Mouse (Mus musculus) lung, postnatal 0 days (tissue): Measurements from ENCODE around the gene Hist2h4. TPM values are rescaled to one million over a fixed set of nuclear protein-coding genes. Genes with fewer than 3 reads are reported as not detected.

Experiments used
- ATAC-seq: fragments of 200-750 bp; cut with Nextera tagmentation; 2 replicates; pipeline ENCODE4 v1.8.0; 2017; ENCODE audit warnings: moderate library complexity
- DNase-seq: peaks from one replicate; pipeline ENCODE4 v3.0.0-alpha.2; 2016; ENCODE audit warnings: low spot score
- H3K27ac ChIP-seq: fragments of 300-500 bp; sonication (generic); 2 replicates; pipeline ENCODE4 v1.5.1; 2014; ENCODE audit warnings: antibody characterized with exemption, mild to moderate bottlenecking, low read length, mixed read lengths
- H3K27me3 ChIP-seq: fragments of 300-500 bp; sonication (generic); replicated peaks from 2 replicates; pipeline ENCODE4 v1.6.1; 2014; ENCODE audit warnings: low read length, mixed read lengths; ENCODE audit not compliant: insufficient read depth
- H3K36me3 ChIP-seq: fragments of 300-500 bp; sonication (generic); 2 replicates; pipeline ENCODE4 v1.6.1; 2014; ENCODE audit warnings: low read length, mixed read lengths; ENCODE audit not compliant: insufficient read depth
- H3K4me1 ChIP-seq: fragments of 300-500 bp; sonication (generic); 2 replicates; pipeline ENCODE4 v1.6.1; 2014; ENCODE audit warnings: antibody characterized with exemption, low read depth, low read length, mixed read lengths; ENCODE audit not compliant: insufficient read depth
- H3K4me2 ChIP-seq: fragments of 300-500 bp; sonication (generic); replicated peaks from 2 replicates; pipeline ENCODE4 v1.6.1; 2014; ENCODE audit warnings: low read depth, mild to moderate bottlenecking, low read length, moderate library complexity, mixed read lengths
- H3K4me3 ChIP-seq: fragments of 300-500 bp; sonication (generic); 2 replicates; pipeline ENCODE4 v1.5.1; 2014; ENCODE audit warnings: low read depth, low read length
- H3K9ac ChIP-seq: fragments of 300-500 bp; sonication (generic); replicated peaks from 2 replicates; pipeline ENCODE4 v1.6.1; 2014; ENCODE audit warnings: low read depth, mild to moderate bottlenecking
- H3K9me3 ChIP-seq: fragments of 300-500 bp; sonication (generic); 2 replicates; pipeline ENCODE4 v1.6.1; 2016; ENCODE audit warnings: low read length, mixed read lengths
- CTCF ChIP-seq: IDR thresholded peaks from 2 replicates; pipeline ENCODE4 v1.5.1; 2016; ENCODE audit warnings: antibody characterized with exemption, mild to moderate bottlenecking
- EP300 ChIP-seq: IDR thresholded peaks from 2 replicates; pipeline ENCODE4 v1.6.1; 2016; ENCODE audit warnings: antibody characterized with exemption, mild to moderate bottlenecking, control low read depth
- WGBS: fragments of 180-500 bp; shearing (Covaris S2); extraction: QIAGEN DNeasy Blood & Tissue Kit; methylation state at CpG from one replicate; pipeline ENCODE4 v1.1.7; 2014; 5-methylcytosine and 5-hydroxymethylcytosine counted together
- polyA plus RNA-seq: library from polyadenylated mRNA; unstranded; fragments of >200 nt; fragmentation: Nextera tagmentation; extraction: Ambion mirVana; gene quantifications from 2 replicates; pipeline ENCODE4 v1.2.1, GENCODE M21; 2015

The Hist2h4 gene
- polyA plus RNA-seq, 1 experiment from 2014 or later: 9.8 TPM

DNA sequence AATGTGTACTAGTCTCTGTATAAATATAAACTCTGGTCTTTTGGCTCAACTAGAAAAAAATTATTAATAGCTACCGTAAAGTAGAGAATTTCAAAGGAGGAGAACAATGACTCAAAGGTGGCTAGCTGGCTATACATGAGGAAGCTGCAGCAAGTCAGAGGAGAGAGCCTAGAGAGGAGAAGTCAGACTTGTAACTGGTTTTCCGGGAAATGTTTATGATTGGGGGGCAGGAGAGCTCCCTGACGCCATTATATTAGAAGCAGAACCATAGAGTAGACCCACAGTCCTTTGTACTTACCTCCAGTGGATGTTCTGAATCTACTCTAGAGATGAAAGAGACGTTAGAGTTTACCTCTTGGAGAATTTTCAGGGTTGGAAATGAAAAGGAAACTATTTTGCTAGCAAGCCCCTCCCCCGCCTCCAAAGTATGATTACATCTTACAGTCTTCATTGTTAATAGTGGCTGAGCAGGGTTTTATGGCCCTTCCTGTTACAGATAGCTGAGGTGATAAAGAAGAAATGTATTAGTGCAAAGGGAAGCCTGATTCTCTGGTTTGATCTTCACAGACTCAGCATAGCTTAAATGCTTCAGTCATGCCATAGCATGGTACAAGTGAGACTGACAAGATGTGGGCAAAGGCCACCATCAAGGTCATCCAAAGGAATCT is 7.1 kb downstream of the Hist2h4 start:
- no peak overlapping the region for H3K4me2 ChIP-seq
- no peak for DNase-seq
- no peaks in the 10 kb centered on the region for H3K4me1 ChIP-seq
- peak; percentile 32; the same call in 1 of the 2 replicates for ATAC-seq
- H3K27me3 ChIP-seq: peaks cover 13% of the 10 kb centered on the region
- H3K36me3 ChIP-seq: no peaks in the 10 kb centered on the region
- no peak overlapping the region for H3K9ac ChIP-seq
- H3K9me3 ChIP-seq: no peaks in the 10 kb centered on the region
- H3K4me3 ChIP-seq: no peak overlapping the region
- no peak overlapping the region for H3K27ac ChIP-seq
- 44% methylated on average over 5 of the region's 5 CpGs for WGBS
- TF ChIP-seq EP300 (peak; percentile 39), CTCF (no peak)

GRCm38 (mm10) chr3:96254683-96255355 is 8.3 kb downstream of the Hist2h4 start:
- H3K4me2 ChIP-seq: no peak overlapping the region
- WGBS: 54% methylated on average over 10 of the region's 10 CpGs
- ATAC-seq (no peak), DNase-seq (no peak)
- H3K9ac ChIP-seq: no peak overlapping the region
- TF ChIP-seq EP300 (no peak), CTCF (no peak)
- H3K4me3 ChIP-seq: no peak overlapping the region
- no peaks in the 10 kb centered on the region for H3K9me3 ChIP-seq
- H3K27me3 ChIP-seq: peaks cover 13% of the 10 kb centered on the region
- no peak overlapping the region for H3K27ac ChIP-seq
- H3K4me1 ChIP-seq: no peaks in the 10 kb centered on the region
- no peaks in the 10 kb centered on the region for H3K36me3 ChIP-seq

DNA sequence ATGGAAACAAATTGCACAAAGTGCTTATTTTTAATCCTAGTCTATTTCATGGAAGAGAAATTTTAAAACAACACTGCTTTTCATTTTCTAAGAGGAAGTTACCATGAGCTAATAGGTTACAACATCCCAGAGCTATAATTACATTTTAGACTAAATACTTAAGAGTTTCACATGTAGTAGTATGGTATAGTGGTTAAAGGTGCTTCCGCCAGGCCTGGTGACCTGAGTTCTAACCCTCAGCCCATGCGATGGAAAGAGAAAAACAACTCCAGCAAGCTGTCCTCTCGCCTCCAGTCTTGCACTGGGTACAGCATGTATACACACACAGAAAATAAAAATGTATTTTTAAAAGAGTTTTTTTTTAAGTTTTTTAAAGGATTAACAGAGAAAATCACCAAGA is 11.3 kb downstream of the Hist2h4 start:
- 0 out of 2 replicates have a peak, but pooled peaks cover 3% of the 10 kb centered on the region for H3K4me1 ChIP-seq
- no peak overlapping the region for H3K4me2 ChIP-seq
- TF ChIP-seq CTCF: no peak
- TF ChIP-seq EP300: no peak
- ATAC-seq (no peak), DNase-seq (no peak)
- H3K4me3 ChIP-seq: no peak overlapping the region
- 86% methylated on average over 3 of the region's 3 CpGs for WGBS
- no peaks in the 10 kb centered on the region for H3K36me3 ChIP-seq
- no peak overlapping the region for H3K9ac ChIP-seq
- H3K9me3 ChIP-seq: no peaks in the 10 kb centered on the region
- peaks cover 3% of the 10 kb centered on the region; the same call in 1 of the 2 replicates for H3K27me3 ChIP-seq
- H3K27ac ChIP-seq: no peak overlapping the region

GRCm38 (mm10) chr3:96250890-96251289 is 12.2 kb downstream of the Hist2h4 start:
- H3K4me2 ChIP-seq: no peak overlapping the region
- no peaks in the 10 kb centered on the region for H3K9me3 ChIP-seq
- no peaks in the 10 kb centered on the region for H3K36me3 ChIP-seq
- ATAC-seq (no peak), DNase-seq (no peak)
- WGBS: 72% methylated on average over 3 of the region's 3 CpGs
- 0 out of 2 replicates have a peak, but pooled peaks cover 3% of the 10 kb centered on the region for H3K4me1 ChIP-seq
- no peak overlapping the region for H3K27ac ChIP-seq
- peaks cover 3% of the 10 kb centered on the region; the same call in 1 of the 2 replicates for H3K27me3 ChIP-seq
- TF ChIP-seq EP300: no peak
- TF ChIP-seq CTCF: no peak
- H3K9ac ChIP-seq: no peak overlapping the region
- no peak overlapping the region for H3K4me3 ChIP-seq

- Histone ChIP-seq H3K4me2 (no peak overlapping the region), H3K9ac (no peak overlapping the region), H3K9me3 (no peaks in the 10 kb centered on the region), H3K36me3 (no peaks in the 10 kb centered on the region), H3K27me3 (peaks cover 2% of the 10 kb centered on the region; the same call in 1 of the 2 replicates), H3K27ac (no peak overlapping the region), H3K4me3 (no peak overlapping the region), H3K4me1 (peaks cover 7% of the 10 kb centered on the region; the same call in 1 of the 2 replicates)
- TF ChIP-seq CTCF: no peak
- TF ChIP-seq EP300: no peak
- ATAC-seq (no peak), DNase-seq (no peak)
- 48% methylated on average over 4 of the region's 4 CpGs for WGBS
Observed at GRCm38 (mm10) chr3:96249034-96249345, 14.1 kb downstream of the Hist2h4 start.

GRCm38 (mm10) chr3:96248141-96249033 is 14.7 kb downstream of the Hist2h4 start:
- TF ChIP-seq EP300 (no peak), CTCF (no peak)
- peaks cover 10% of the 10 kb centered on the region; the same call in 1 of the 2 replicates for H3K4me1 ChIP-seq
- ATAC-seq: no peak
- no peaks in the 10 kb centered on the region for H3K9me3 ChIP-seq
- no peak overlapping the region for H3K4me3 ChIP-seq
- no peaks in the 10 kb centered on the region for H3K36me3 ChIP-seq
- no peak overlapping the region for H3K9ac ChIP-seq
- H3K4me2 ChIP-seq: no peak overlapping the region
- H3K27me3 ChIP-seq: no peaks in the 10 kb centered on the region; the same call in 1 of the 2 replicates
- H3K27ac ChIP-seq: no peak overlapping the region
- DNase-seq: no peak
- 36% methylated on average over 6 of the region's 6 CpGs for WGBS
